Mouse (Mus musculus): ENCODE results near the gene Ncmap. TPM values are rescaled to one million over a fixed set of nuclear protein-coding genes. Genes with fewer than 3 reads are reported as not detected.

The Ncmap gene
- polyA plus RNA-seq, 1 experiment from 2014 or later: 0.63 TPM

GRCm38 (mm10) chr4:135429990-135430760 is 32.1 kb upstream of the Ncmap start:
- no peaks in the 10 kb centered on the region for H3K9me3 ChIP-seq (ENCODE audit: control insufficient read depth, low read length)
- no peak overlapping the region for H3K9ac ChIP-seq (ENCODE audit: low read length)
- 85% methylated on average over 8 of the region's 8 CpGs for WGBS
- H3K27me3 ChIP-seq (ENCODE audit: control insufficient read depth, insufficient read depth, low read length): no peaks in the 10 kb centered on the region
- no peaks in the 10 kb centered on the region for H3K36me3 ChIP-seq (ENCODE audit: control insufficient read depth, insufficient read depth, low read length)
- H3K4me1 ChIP-seq (ENCODE audit: control insufficient read depth, insufficient read depth, low read length): peaks cover 10% of the 10 kb centered on the region; the same call in 1 of the 2 replicates
- ATAC-seq (ENCODE audit: low FRiP score): no peak
- H3K4me3 ChIP-seq (ENCODE audit: low read depth, low read length): no peak overlapping the region
- H3K4me2 ChIP-seq: no peak overlapping the region
- H3K27ac ChIP-seq (ENCODE audit: low read depth, low read length): no peak overlapping the region
- no peak for DNase-seq (ENCODE audit: low spot score, missing footprints)

- Histone ChIP-seq H3K4me2 (no peak overlapping the region), H3K27ac (ENCODE audit: low read depth, low read length) (no peak overlapping the region), H3K27me3 (ENCODE audit: control insufficient read depth, insufficient read depth, low read length) (no peaks in the 10 kb centered on the region), H3K9me3 (ENCODE audit: control insufficient read depth, low read length) (no peaks in the 10 kb centered on the region), H3K4me3 (ENCODE audit: low read depth, low read length) (no peak overlapping the region), H3K36me3 (ENCODE audit: control insufficient read depth, insufficient read depth, low read length) (no peaks in the 10 kb centered on the region), H3K9ac (ENCODE audit: low read length) (no peak overlapping the region), H3K4me1 (ENCODE audit: control insufficient read depth, insufficient read depth, low read length) (peaks cover 7% of the 10 kb centered on the region; the same call in 1 of the 2 replicates)
- no peak for ATAC-seq (ENCODE audit: low FRiP score)
- no peak for DNase-seq (ENCODE audit: low spot score, missing footprints)
- 91% methylated on average over 4 of the region's 4 CpGs for WGBS
Observed at GRCm38 (mm10) chr4:135429383-135429782, 31.4 kb upstream of the Ncmap start.

- Histone ChIP-seq H3K27ac (ENCODE audit: low read depth, low read length) (no peak overlapping the region), H3K36me3 (ENCODE audit: control insufficient read depth, insufficient read depth, low read length) (no peaks in the 10 kb centered on the region), H3K4me3 (ENCODE audit: low read depth, low read length) (no peak overlapping the region), H3K4me1 (ENCODE audit: control insufficient read depth, insufficient read depth, low read length) (no peaks in the 10 kb centered on the region), H3K27me3 (ENCODE audit: control insufficient read depth, insufficient read depth, low read length) (no peaks in the 10 kb centered on the region), H3K9me3 (ENCODE audit: control insufficient read depth, low read length) (no peaks in the 10 kb centered on the region), H3K9ac (ENCODE audit: low read length) (no peak overlapping the region), H3K4me2 (no peak overlapping the region)
- DNase-seq (ENCODE audit: low spot score, missing footprints): no peak
- 92% methylated on average over 7 of the region's 7 CpGs for WGBS
- no peak for ATAC-seq (ENCODE audit: low FRiP score)
Observed at GRCm38 (mm10) chr4:135426587-135426986, 28.6 kb upstream of the Ncmap start.

- H3K4me3 ChIP-seq (ENCODE audit: low read depth, low read length): no peak overlapping the region
- no peak overlapping the region for H3K4me2 ChIP-seq
- no peaks in the 10 kb centered on the region for H3K9me3 ChIP-seq (ENCODE audit: control insufficient read depth, low read length)
- 92% methylated on average over 9 of the region's 9 CpGs for WGBS
- H3K27me3 ChIP-seq (ENCODE audit: control insufficient read depth, insufficient read depth, low read length): no peaks in the 10 kb centered on the region
- no peak for ATAC-seq (ENCODE audit: low FRiP score)
- DNase-seq (ENCODE audit: low spot score, missing footprints): no peak
- H3K4me1 ChIP-seq (ENCODE audit: control insufficient read depth, insufficient read depth, low read length): no peaks in the 10 kb centered on the region
- no peaks in the 10 kb centered on the region for H3K36me3 ChIP-seq (ENCODE audit: control insufficient read depth, insufficient read depth, low read length)
- no peak overlapping the region for H3K27ac ChIP-seq (ENCODE audit: low read depth, low read length)
- H3K9ac ChIP-seq (ENCODE audit: low read length): no peak overlapping the region
Observed at GRCm38 (mm10) chr4:135425625-135426024, 27.6 kb upstream of the Ncmap start.

DNA sequence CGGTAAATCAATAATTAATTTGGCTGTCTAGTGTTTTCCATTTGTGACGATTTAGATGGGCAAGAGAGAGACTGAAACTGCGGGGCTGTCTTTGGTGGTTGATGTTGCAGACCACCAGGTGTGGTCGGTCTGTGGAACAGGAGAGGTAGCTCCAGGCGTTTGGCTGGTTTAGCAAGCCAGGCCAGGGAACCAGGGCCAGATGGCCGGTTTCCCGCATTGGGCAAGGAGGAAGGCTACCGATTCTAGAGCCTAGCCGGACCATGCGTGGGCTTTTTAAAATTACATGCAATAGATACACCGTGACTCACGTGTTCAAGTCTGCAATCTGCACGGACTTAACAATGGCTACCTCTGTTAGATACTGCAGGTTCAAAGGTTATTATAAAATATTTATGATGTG is 22.9 kb upstream of the Ncmap start:
- H3K27me3 ChIP-seq (ENCODE audit: control insufficient read depth, insufficient read depth, low read length): no peaks in the 10 kb centered on the region
- no peaks in the 10 kb centered on the region for H3K4me1 ChIP-seq (ENCODE audit: control insufficient read depth, insufficient read depth, low read length)
- ATAC-seq (ENCODE audit: low FRiP score) (no peak), DNase-seq (ENCODE audit: low spot score, missing footprints) (no peak)
- no peaks in the 10 kb centered on the region for H3K36me3 ChIP-seq (ENCODE audit: control insufficient read depth, insufficient read depth, low read length)
- H3K4me2 ChIP-seq: no peak overlapping the region
- no peak overlapping the region for H3K4me3 ChIP-seq (ENCODE audit: low read depth, low read length)
- no peaks in the 10 kb centered on the region for H3K9me3 ChIP-seq (ENCODE audit: control insufficient read depth, low read length)
- no peak overlapping the region for H3K9ac ChIP-seq (ENCODE audit: low read length)
- H3K27ac ChIP-seq (ENCODE audit: low read depth, low read length): no peak overlapping the region
- 93% methylated on average over 13 of the region's 13 CpGs for WGBS

- Histone ChIP-seq H3K27ac (ENCODE audit: low read depth, low read length) (no peak overlapping the region), H3K4me1 (ENCODE audit: control insufficient read depth, insufficient read depth, low read length) (no peaks in the 10 kb centered on the region), H3K9me3 (ENCODE audit: control insufficient read depth, low read length) (no peaks in the 10 kb centered on the region), H3K9ac (ENCODE audit: low read length) (no peak overlapping the region), H3K27me3 (ENCODE audit: control insufficient read depth, insufficient read depth, low read length) (no peaks in the 10 kb centered on the region), H3K36me3 (ENCODE audit: control insufficient read depth, insufficient read depth, low read length) (no peaks in the 10 kb centered on the region), H3K4me3 (ENCODE audit: low read depth, low read length) (no peak overlapping the region), H3K4me2 (no peak overlapping the region)
- no peak for ATAC-seq (ENCODE audit: low FRiP score)
- no peak for DNase-seq (ENCODE audit: low spot score, missing footprints)
- 81% methylated on average over 11 of the region's 11 CpGs for WGBS
Observed at GRCm38 (mm10) chr4:135420416-135420815, 22.4 kb upstream of the Ncmap start.

DNA sequence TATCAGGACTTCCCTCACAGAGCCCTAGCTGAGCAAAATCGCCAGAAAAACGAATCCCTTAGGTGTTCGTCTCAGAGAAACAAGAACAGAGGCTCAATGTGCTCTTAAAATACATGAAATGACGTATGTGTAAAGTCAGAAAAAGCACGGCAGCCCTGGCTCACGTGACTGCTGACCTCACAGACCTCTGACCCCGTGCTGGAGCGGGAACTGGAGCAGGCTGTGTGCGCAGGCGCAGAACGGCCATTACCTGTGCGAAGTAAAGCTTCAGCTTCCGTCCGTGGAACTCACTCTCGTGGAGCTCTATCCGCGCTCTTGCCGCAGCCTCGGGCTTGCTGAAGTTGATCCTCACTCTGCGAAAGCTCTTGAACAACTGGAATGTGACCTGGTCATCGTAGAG is 22.0 kb upstream of the Ncmap start:
- Histone ChIP-seq H3K36me3 (ENCODE audit: control insufficient read depth, insufficient read depth, low read length) (no peaks in the 10 kb centered on the region), H3K4me2 (no peak overlapping the region), H3K9ac (ENCODE audit: low read length) (no peak overlapping the region), H3K9me3 (ENCODE audit: control insufficient read depth, low read length) (no peaks in the 10 kb centered on the region), H3K4me3 (ENCODE audit: low read depth, low read length) (no peak overlapping the region), H3K27ac (ENCODE audit: low read depth, low read length) (no peak overlapping the region), H3K4me1 (ENCODE audit: control insufficient read depth, insufficient read depth, low read length) (no peaks in the 10 kb centered on the region), H3K27me3 (ENCODE audit: control insufficient read depth, insufficient read depth, low read length) (no peaks in the 10 kb centered on the region)
- no peak for DNase-seq (ENCODE audit: low spot score, missing footprints)
- 84% methylated on average over 21 of the region's 21 CpGs for WGBS
- ATAC-seq (ENCODE audit: low FRiP score): no peak

DNA sequence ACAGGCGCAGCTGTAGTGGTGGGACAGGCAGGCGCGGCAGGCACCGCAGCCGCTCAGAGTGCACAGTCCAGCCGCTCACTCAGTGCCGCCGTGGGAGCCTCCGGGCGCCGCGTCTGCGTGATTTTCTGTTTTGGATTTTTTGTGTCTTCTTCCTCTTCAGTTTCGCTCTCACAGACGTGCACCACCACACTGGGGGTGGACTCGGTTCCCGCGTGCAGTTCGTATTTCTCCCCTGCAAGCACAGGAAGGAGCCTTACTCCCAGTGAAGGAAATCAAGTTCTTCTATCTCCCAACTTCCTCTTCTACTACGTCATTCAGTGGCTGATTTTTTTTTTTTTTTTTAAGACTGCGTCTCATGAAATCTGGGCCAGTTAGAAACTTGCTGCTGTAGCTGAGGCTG is 18.3 kb upstream of the Ncmap start:
- Histone ChIP-seq H3K27me3 (ENCODE audit: control insufficient read depth, insufficient read depth, low read length) (no peaks in the 10 kb centered on the region), H3K4me3 (ENCODE audit: low read depth, low read length) (no peak overlapping the region), H3K4me2 (no peak overlapping the region), H3K27ac (ENCODE audit: low read depth, low read length) (no peak overlapping the region), H3K9ac (ENCODE audit: low read length) (no peak overlapping the region), H3K4me1 (ENCODE audit: control insufficient read depth, insufficient read depth, low read length) (no peaks in the 10 kb centered on the region), H3K36me3 (ENCODE audit: control insufficient read depth, insufficient read depth, low read length) (no peaks in the 10 kb centered on the region), H3K9me3 (ENCODE audit: control insufficient read depth, low read length) (no peaks in the 10 kb centered on the region)
- no peak for ATAC-seq (ENCODE audit: low FRiP score)
- DNase-seq (ENCODE audit: low spot score, missing footprints): no peak
- 91% methylated on average over 21 of the region's 21 CpGs for WGBS

GRCm38 (mm10) chr4:135413491-135413890 is 15.5 kb upstream of the Ncmap start:
- ATAC-seq (ENCODE audit: low FRiP score): no peak
- H3K9me3 ChIP-seq (ENCODE audit: control insufficient read depth, low read length): no peaks in the 10 kb centered on the region; the same call in 1 of the 2 replicates

More at GRCm38 (mm10) chr4:135413491-135413890, 15.5 kb upstream of the Ncmap start:
- Histone ChIP-seq H3K36me3 (ENCODE audit: control insufficient read depth, insufficient read depth, low read length) (no peaks in the 10 kb centered on the region), H3K9ac (ENCODE audit: low read length) (no peak overlapping the region), H3K4me3 (ENCODE audit: low read depth, low read length) (no peak overlapping the region), H3K4me2 (no peak overlapping the region), H3K27me3 (ENCODE audit: control insufficient read depth, insufficient read depth, low read length) (no peaks in the 10 kb centered on the region), H3K27ac (ENCODE audit: low read depth, low read length) (no peak overlapping the region), H3K4me1 (ENCODE audit: control insufficient read depth, insufficient read depth, low read length) (no peaks in the 10 kb centered on the region)
- DNase-seq (ENCODE audit: low spot score, missing footprints): no peak
- WGBS: 83% methylated on average over 8 of the region's 8 CpGs

Measured in midbrain, embryonic 11.5 days (tissue).